22 mouse cellular contexts compared by ENCODE assay signal in genomic region chr2:77826133-77826828, GRCm38 (mm10). TPM values are rescaled to one million over a fixed set of nuclear protein-coding genes. Genes with fewer than 3 reads are reported as not detected.
A peak's percentile ranks its signal among the peaks of the same experiment; 100 is the strongest.
DNase-seq lines count a peak whose midpoint lies in the region; ATAC-seq and TF ChIP-seq lines count a peak whose summit lies in the region.
"Had no signal": no experiment of that assay in that cellular context is flagged by ENCODE, and none has a peak within 500 bp of the region (broad histone marks: within the 10 kb centered on the region; RNA-seq: fewer than 3 reads in every experiment).

No protein-coding gene starts in this region.

- intact Hi-C loops in gastrocnemius, adult 2 months (cut with DNase I) = no loop called here
- intact Hi-C loops in heart, postnatal 10 days (cut with DNase I) = no loop called here
- intact Hi-C loops in left cerebral cortex, postnatal 10 days (cut with DNase I) = no loop called here

- ATAC-seq in heart, embryonic 12.5 days (ENCODE audit: insufficient number of reproducible peaks, low FRiP score) = no peak
- ATAC-seq in granulocyte monocyte progenitor cell, adult 5-6 weeks (replicated peaks; ENCODE audit: poor library complexity, severe bottlenecking) = no peak
- ATAC-seq: forebrain, embryonic 13.5 days; inflammation-experienced regulatory T-cells, adult 6 months; midbrain, embryonic 15.5 days had no signal

- no peaks in the 10 kb centered on the region for H3K27me3 ChIP-seq in heart, embryonic 12.5 days (replicated peaks)
- H3K27me3 ChIP-seq: forebrain, embryonic 13.5 days; midbrain, embryonic 15.5 days; neural tube, embryonic 13.5 days had no signal

- H3K4me1 ChIP-seq in heart, embryonic 12.5 days (replicated peaks) = peaks cover 2% of the 10 kb centered on the region; the same call in 1 of the 2 replicates
- H3K4me1 ChIP-seq: forebrain, embryonic 13.5 days; limb, embryonic 10.5 days; midbrain, embryonic 15.5 days; neural tube, embryonic 13.5 days had no signal

- no peaks in the 10 kb centered on the region for H3K36me3 ChIP-seq in heart, embryonic 12.5 days
- H3K36me3 ChIP-seq: limb, embryonic 10.5 days; midbrain, embryonic 15.5 days; neural tube, embryonic 13.5 days had no signal

- TF ChIP-seq CTCF in gastrocnemius, adult 2 months (IDR thresholded peaks at IDR 0.05) = no peak

- no peak for DNase-seq in gastrocnemius, adult 2 months
- no peak for DNase-seq in gastrocnemius, adult 8-10 months (ENCODE audit: low spot score in 2 of 2)
- DNase-seq in R1 (ENCODE audit: low read depth, low spot score) = peak; percentile 5
- peak; percentile 50 to 58 for DNase-seq in heart, postnatal 10 days
- DNase-seq in left cerebral cortex, postnatal 10 days (ENCODE audit: extremely low spot score in 1 of 2, low spot score in 2 of 2) = no peak
- no peak for DNase-seq in adrenal gland, adult 8-10 months
- DNase-seq: adrenal gland, postnatal 10 days; cerebellum, adult 18-20 months; cerebellum, postnatal 36 days; kidney, adult 18-20 months; liver; retina, postnatal 1 day had no signal

- peak overlapping the region; percentile 21; the same call in 1 of the 2 replicates for H3K4me2 ChIP-seq in heart, embryonic 12.5 days
- H3K4me2 ChIP-seq: forebrain, embryonic 13.5 days; hindbrain, embryonic 14.5 days; midbrain, embryonic 15.5 days; neural tube, embryonic 13.5 days had no signal

- no peak overlapping the region for H3K9ac ChIP-seq in heart, embryonic 12.5 days
- H3K9ac ChIP-seq: forebrain, embryonic 13.5 days; hindbrain, embryonic 14.5 days; midbrain, embryonic 15.5 days; neural tube, embryonic 13.5 days had no signal

- WGBS in heart, embryonic 12.5 days = 33% methylated on average over 7 of the region's 7 CpGs

- H3K4me3 ChIP-seq in gastrocnemius, adult 2 months = no peak overlapping the region
- no peak overlapping the region for H3K4me3 ChIP-seq in heart, embryonic 12.5 days
- H3K4me3 ChIP-seq: forebrain, embryonic 13.5 days; left cerebral cortex, adult 2 months; limb, embryonic 10.5 days; midbrain, embryonic 15.5 days; neural tube, embryonic 13.5 days had no signal

- H3K27ac ChIP-seq in gastrocnemius, adult 2 months = peak overlapping the region; percentile 38; the same call in 1 of the 2 replicates
- no peak overlapping the region for H3K27ac ChIP-seq in heart, embryonic 12.5 days (ENCODE audit: poor library complexity, severe bottlenecking)
- H3K27ac ChIP-seq: forebrain, embryonic 13.5 days; hindbrain, embryonic 14.5 days; left cerebral cortex, adult 2 months; limb, embryonic 10.5 days; midbrain, embryonic 15.5 days; neural tube, embryonic 13.5 days had no signal

- 0 out of 2 replicates have a peak, but pooled peaks cover 7% of the 10 kb centered on the region for H3K9me3 ChIP-seq in heart, embryonic 12.5 days (replicated peaks)
- H3K9me3 ChIP-seq: forebrain, embryonic 13.5 days; limb, embryonic 10.5 days; midbrain, embryonic 15.5 days; neural tube, embryonic 13.5 days had no signal

RNA-seq across cellular contexts. Expression of gene Zfp385b, which starts 6.8 kb away (rescaled TPM):
- total RNA-seq in gastrocnemius, adult 2 months (2021) = 1 to 10 TPM; 2.5 to 8.4 TPM
- total RNA-seq in gastrocnemius, adult 8-10 months (2022) = 1 to 10 TPM; 2.5 to 4.7 (median 4.0) TPM
- 4.3 and 4.5 TPM in 2 replicates for polyA plus RNA-seq in heart, embryonic 12.5 days (2016; fragmentation: Nextera tagmentation; extraction: Ambion mirVana)
- total RNA-seq in heart, postnatal 10 days (2021) = 1 to 10 TPM; 6.7 to 7.1 TPM
- not detected in 2 replicates for total RNA-seq in granulocyte monocyte progenitor cell, adult 5-6 weeks (2014; fragmentation: Nextera tagmentation)
- not detected in 2 replicates for total RNA-seq in granulocyte monocyte progenitor cell, adult 5-6 weeks (2017)
- total RNA-seq in left cerebral cortex, postnatal 10 days (2021) = 10 to 100 TPM; 41.6 to 42.4 TPM
- total RNA-seq in adrenal gland, adult 8-10 months (2022) = under 1 TPM; 0.15 to 0.62 (median 0.51) TPM
- polyA plus RNA-seq: inflammation-experienced regulatory T-cells, adult 6 months; spleen, adult 2 months had no signal

Comparison
In these comparisons a context has a peak if more than half of its experiments do, and no peak if none do; other contexts are left out.
1. DNase-seq: peak in R1 (single experiment) and heart, postnatal 10 days (2 of 2); none in gastrocnemius, adult 2 months (single experiment), gastrocnemius, adult 8-10 months (0 of 2), left cerebral cortex, postnatal 10 days (0 of 2) and adrenal gland, adult 8-10 months (single experiment).
2. RNA of gene Zfp385b, which starts 6.8 kb away (total RNA-seq): 41.6 to 42.4 TPM in left cerebral cortex, postnatal 10 days; 2.5 to 8.4 TPM in gastrocnemius, adult 2 months, 6.7 to 7.1 TPM in heart, postnatal 10 days, 2.5 to 4.7 TPM in gastrocnemius, adult 8-10 months, 0.15 to 0.62 TPM in adrenal gland, adult 8-10 months and not detected in granulocyte monocyte progenitor cell, adult 5-6 weeks; every median in the first group is over 4 times any median in the second.